Mouse (Mus musculus): Measurements from ENCODE around the gene Cmss1. TPM values are rescaled to one million over a fixed set of nuclear protein-coding genes. Genes with fewer than 3 reads are reported as not detected.

The Cmss1 gene
- polyA plus RNA-seq, 1 experiment from 2014 or later = 33.9 TPM

GRCm38 (mm10) chr16:57278976-57279626, 327.6 kb downstream of the Cmss1 start:
- no peak overlapping the region for H3K4me2 ChIP-seq
- H3K36me3 ChIP-seq = no peaks in the 10 kb centered on the region
- no peak for ATAC-seq (ENCODE audit: low FRiP score, low read depth)
- H3K9me3 ChIP-seq = no peaks in the 10 kb centered on the region
- H3K9ac ChIP-seq = no peak overlapping the region
- H3K4me1 ChIP-seq (replicated peaks) = no peaks in the 10 kb centered on the region
- no peak overlapping the region for H3K27ac ChIP-seq (replicated peaks)
- no peaks in the 10 kb centered on the region for H3K27me3 ChIP-seq
- 93% methylated on average over 10 of the region's 12 CpGs for WGBS
- no peak overlapping the region for H3K4me3 ChIP-seq

- Histone ChIP-seq H3K4me3 (no peak overlapping the region), H3K27me3 (no peaks in the 10 kb centered on the region), H3K9me3 (no peaks in the 10 kb centered on the region), H3K4me1 (replicated peaks) (no peaks in the 10 kb centered on the region), H3K27ac (replicated peaks) (no peak overlapping the region), H3K9ac (no peak overlapping the region), H3K36me3 (no peaks in the 10 kb centered on the region), H3K4me2 (no peak overlapping the region)
- WGBS = 91% methylated on average over 13 of the region's 13 CpGs
- ATAC-seq (ENCODE audit: low FRiP score, low read depth) = no peak
Observed at GRCm38 (mm10) chr16:57269751-57270150, 336.9 kb downstream of the Cmss1 start.

- Histone ChIP-seq H3K4me3 (no peak overlapping the region), H3K27me3 (no peaks in the 10 kb centered on the region), H3K27ac (replicated peaks) (no peak overlapping the region), H3K36me3 (no peaks in the 10 kb centered on the region), H3K4me1 (replicated peaks) (no peaks in the 10 kb centered on the region), H3K9me3 (no peaks in the 10 kb centered on the region), H3K9ac (no peak overlapping the region), H3K4me2 (no peak overlapping the region)
- ATAC-seq (ENCODE audit: low FRiP score, low read depth) = no peak
- WGBS = 82% methylated on average over 14 of the region's 14 CpGs
Observed at GRCm38 (mm10) chr16:57268058-57268841, 338.4 kb downstream of the Cmss1 start.

- no peaks in the 10 kb centered on the region for H3K4me1 ChIP-seq (replicated peaks)
- H3K4me2 ChIP-seq = no peak overlapping the region
- H3K36me3 ChIP-seq = no peaks in the 10 kb centered on the region
- H3K9me3 ChIP-seq = no peaks in the 10 kb centered on the region
- H3K27me3 ChIP-seq = no peaks in the 10 kb centered on the region
- no peak overlapping the region for H3K9ac ChIP-seq
- no peak for ATAC-seq (ENCODE audit: low FRiP score, low read depth)
- H3K27ac ChIP-seq (replicated peaks) = no peak overlapping the region
- no peak overlapping the region for H3K4me3 ChIP-seq
- 13% methylated on average over 1 of the region's 1 CpGs for WGBS
Observed at GRCm38 (mm10) chr16:57267068-57267467, 339.6 kb downstream of the Cmss1 start.

DNA sequence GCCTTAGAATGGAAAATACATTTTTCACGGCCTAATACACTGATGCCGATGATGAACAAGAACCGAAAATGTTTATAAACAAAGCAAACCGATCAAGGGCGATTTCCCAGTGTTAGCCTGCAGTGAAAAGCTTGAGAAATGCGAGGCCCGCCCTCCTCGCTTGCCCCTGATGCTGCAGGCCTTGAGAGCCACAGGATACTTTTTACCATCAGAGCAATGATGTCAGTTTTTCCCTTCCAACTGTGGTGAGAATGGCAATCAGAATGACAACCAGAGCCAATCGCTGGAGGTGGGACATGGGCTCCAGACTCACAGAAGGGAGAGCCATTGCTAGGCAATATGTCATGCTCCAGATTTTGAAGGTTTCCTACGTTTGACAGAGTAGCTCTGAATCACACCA, 346.5 kb downstream of the Cmss1 start:
- no peaks in the 10 kb centered on the region for H3K36me3 ChIP-seq
- no peaks in the 10 kb centered on the region for H3K27me3 ChIP-seq
- WGBS = 86% methylated on average over 10 of the region's 10 CpGs
- H3K4me2 ChIP-seq = no peak overlapping the region
- no peak overlapping the region for H3K4me3 ChIP-seq
- no peaks in the 10 kb centered on the region for H3K9me3 ChIP-seq
- no peaks in the 10 kb centered on the region for H3K4me1 ChIP-seq (replicated peaks)
- ATAC-seq (ENCODE audit: low FRiP score, low read depth) = no peak
- no peak overlapping the region for H3K27ac ChIP-seq (replicated peaks)
- H3K9ac ChIP-seq = no peak overlapping the region

- no peak for ATAC-seq (ENCODE audit: low FRiP score, low read depth)
- Histone ChIP-seq H3K4me2 (no peak overlapping the region), H3K27ac (replicated peaks) (no peak overlapping the region), H3K4me1 (replicated peaks) (no peaks in the 10 kb centered on the region), H3K27me3 (no peaks in the 10 kb centered on the region), H3K4me3 (no peak overlapping the region), H3K36me3 (no peaks in the 10 kb centered on the region), H3K9me3 (no peaks in the 10 kb centered on the region), H3K9ac (no peak overlapping the region)
- 90% methylated on average over 13 of the region's 13 CpGs for WGBS
Observed at GRCm38 (mm10) chr16:57259356-57260083, 347.1 kb downstream of the Cmss1 start.

Other genes with a start within 250 kb of the Cmss1 start
- gene Col8a1, start 147.9 kb upstream of the Cmss1 start, polyA plus RNA-seq (2015; fragmentation: Nextera tagmentation; extraction: Ambion mirVana) = 5.1 and 6.1 TPM in 2 replicates